Mouse (Mus musculus): Measurements from ENCODE around the gene Cdc16. TPM values are rescaled to one million over a fixed set of nuclear protein-coding genes. Genes with fewer than 3 reads are reported as not detected.
"Not testable (repeated sequence)": the region's sequence is repeated elsewhere in the genome, so short reads cannot be mapped to it uniquely, and the experiment has no call there.

The Cdc16 gene
- 212 and 224 TPM in 2 replicates for polyA plus RNA-seq (2016; fragmentation: Nextera tagmentation; extraction: Ambion mirVana)

- Histone ChIP-seq H3K27me3 (no peaks in the 10 kb centered on the region), H3K9ac (replicated peaks) (peak within 1 kb of the TSS; percentile 95), H3K4me1 (peaks cover 18% of the 10 kb centered on the region), H3K4me2 (replicated peaks) (peak within 1 kb of the TSS; percentile 89), H3K4me3 (peak within 1 kb of the TSS; percentile 99), H3K36me3 (peaks cover 19% of the 10 kb centered on the region), H3K27ac (replicated peaks) (peak within 1 kb of the TSS; percentile 73), H3K9me3 (no peaks in the 10 kb centered on the region)
- WGBS, result 9% methylated on average over 40 of the region's 40 CpGs
- peak; percentile 95 for ATAC-seq (ENCODE audit: low FRiP score, low read depth)
Measured at GRCm38 (mm10) chr8:13756982-13757804, at the start of gene Cdc16. Gene Cdc16 (plus strand): TSS chr8:13757676.

GRCm38 (mm10) chr8:13708514-13708913 is 49.0 kb upstream of the Cdc16 start:
- H3K27ac ChIP-seq (replicated peaks), result no peak overlapping the region
- H3K27me3 ChIP-seq, result no peaks in the 10 kb centered on the region
- peaks cover 11% of the 10 kb centered on the region for H3K4me1 ChIP-seq
- no peak for ATAC-seq (ENCODE audit: low FRiP score, low read depth)
- WGBS, result 93% methylated on average over 5 of the region's 5 CpGs
- H3K36me3 ChIP-seq, result no peaks in the 10 kb centered on the region
- no peak overlapping the region for H3K4me3 ChIP-seq
- H3K9me3 ChIP-seq, result no peaks in the 10 kb centered on the region
- H3K9ac ChIP-seq (replicated peaks), result no peak overlapping the region
- no peak overlapping the region for H3K4me2 ChIP-seq (replicated peaks)

- Histone ChIP-seq H3K27me3 (no peaks in the 10 kb centered on the region), H3K27ac (replicated peaks) (no peak overlapping the region), H3K9me3 (no peaks in the 10 kb centered on the region), H3K9ac (replicated peaks) (no peak overlapping the region), H3K4me2 (replicated peaks) (no peak overlapping the region), H3K4me3 (no peak overlapping the region), H3K4me1 (no peaks in the 10 kb centered on the region), H3K36me3 (no peaks in the 10 kb centered on the region)
- WGBS, result 95% methylated on average over 8 of the region's 8 CpGs
- ATAC-seq (ENCODE audit: low FRiP score, low read depth), result no peak
Measured at GRCm38 (mm10) chr8:13718980-13719379, 38.5 kb upstream of the Cdc16 start.

GRCm38 (mm10) chr8:13725722-13726121 is 31.8 kb upstream of the Cdc16 start:
- Histone ChIP-seq H3K27ac (replicated peaks) (no peak overlapping the region), H3K9me3 (no peaks in the 10 kb centered on the region), H3K4me1 (no peaks in the 10 kb centered on the region), H3K9ac (replicated peaks) (no peak overlapping the region), H3K4me2 (replicated peaks) (no peak overlapping the region), H3K4me3 (no peak overlapping the region), H3K27me3 (no peaks in the 10 kb centered on the region), H3K36me3 (no peaks in the 10 kb centered on the region)
- ATAC-seq (ENCODE audit: low FRiP score, low read depth), result no peak

DNA sequence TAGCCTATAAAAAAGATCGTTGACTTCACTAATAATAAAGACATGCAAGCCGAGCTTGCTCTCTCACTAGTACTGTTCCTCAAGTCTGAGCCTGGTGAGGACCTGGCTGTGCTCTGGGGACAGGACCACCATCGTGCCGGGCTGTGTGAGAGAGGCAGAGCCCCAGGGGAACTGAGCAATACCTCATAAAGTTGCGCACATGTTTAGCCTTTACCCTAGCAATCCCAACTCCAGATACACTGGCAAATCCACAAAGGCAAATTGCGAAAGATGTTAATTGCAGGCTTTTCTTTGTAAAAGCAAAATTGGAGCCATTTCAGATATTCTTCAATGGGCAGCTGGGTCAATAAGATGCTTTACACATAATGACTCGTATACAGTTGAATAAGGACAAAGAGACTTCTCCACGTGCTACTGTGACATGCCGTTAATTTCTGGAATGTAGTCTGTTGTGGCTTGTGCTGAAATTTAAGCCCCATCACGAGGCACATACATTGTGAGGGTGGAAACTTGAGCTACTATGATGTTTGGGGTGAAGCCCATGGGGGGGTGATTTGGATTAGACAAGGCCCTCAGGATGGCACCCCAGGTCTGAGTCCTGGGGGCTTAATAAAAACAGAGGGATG is 29.9 kb upstream of the Cdc16 start:
- WGBS, result 72% methylated on average over 10 of the region's 10 CpGs
- H3K36me3 ChIP-seq, result no peaks in the 10 kb centered on the region
- H3K4me2 ChIP-seq (replicated peaks), result no peak overlapping the region
- H3K9ac ChIP-seq (replicated peaks), result no peak overlapping the region
- no peak overlapping the region for H3K4me3 ChIP-seq
- no peaks in the 10 kb centered on the region for H3K4me1 ChIP-seq
- H3K27ac ChIP-seq (replicated peaks), result no peak overlapping the region
- no peaks in the 10 kb centered on the region for H3K9me3 ChIP-seq
- no peak for ATAC-seq (ENCODE audit: low FRiP score, low read depth)
- H3K27me3 ChIP-seq, result no peaks in the 10 kb centered on the region

- Histone ChIP-seq H3K36me3 (no peaks in the 10 kb centered on the region), H3K27me3 (no peaks in the 10 kb centered on the region), H3K27ac (replicated peaks) (no peak overlapping the region), H3K4me2 (replicated peaks) (no peak overlapping the region), H3K4me3 (no peak overlapping the region), H3K4me1 (no peaks in the 10 kb centered on the region), H3K9ac (replicated peaks) (no peak overlapping the region), H3K9me3 (no peaks in the 10 kb centered on the region)
- WGBS, result 56% methylated on average over 6 of the region's 6 CpGs
- no peak for ATAC-seq (ENCODE audit: low FRiP score, low read depth)
Measured at GRCm38 (mm10) chr8:13740323-13740770, 17.1 kb upstream of the Cdc16 start.

DNA sequence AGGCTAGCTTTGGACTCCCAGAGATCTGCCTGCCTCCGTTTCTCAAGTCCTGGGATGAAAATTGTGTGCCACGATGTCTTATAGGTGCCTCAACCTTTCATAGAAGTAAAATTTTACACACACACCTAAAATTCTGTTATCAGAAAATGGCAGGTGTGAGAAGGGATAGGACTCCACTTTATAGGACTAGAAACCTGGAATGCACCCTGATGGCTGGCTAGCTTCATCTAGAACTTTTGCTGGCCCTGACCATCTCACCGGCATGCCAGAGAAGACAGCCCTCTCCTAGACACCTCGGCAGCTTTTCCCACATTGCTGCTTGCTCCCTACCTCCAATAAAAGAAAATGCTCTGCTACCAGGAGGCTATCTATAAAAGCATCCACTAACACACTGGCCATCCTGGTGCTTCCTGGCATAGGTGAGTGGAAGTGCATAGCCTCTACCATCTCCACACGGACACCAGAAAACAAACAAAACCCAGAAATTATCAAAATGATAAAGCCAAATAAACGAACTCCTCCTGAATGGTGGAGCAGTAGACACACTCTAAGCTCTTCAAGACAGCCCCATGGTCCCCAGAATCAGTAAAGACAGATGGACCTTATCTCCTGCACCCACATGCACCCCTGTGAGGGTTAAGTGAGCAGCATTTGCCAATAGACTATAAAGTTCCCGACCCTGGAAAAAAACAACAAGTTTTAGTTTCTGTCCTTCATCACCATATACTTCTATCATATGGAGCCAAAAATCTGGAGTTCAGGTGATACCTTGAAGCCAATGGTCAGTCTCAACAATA is 16.5 kb upstream of the Cdc16 start:
- H3K9ac ChIP-seq (replicated peaks), result no peak overlapping the region
- H3K27ac ChIP-seq (replicated peaks), result no peak overlapping the region
- ATAC-seq (ENCODE audit: low FRiP score, low read depth), result no peak
- H3K4me3 ChIP-seq, result no peak overlapping the region
- H3K9me3 ChIP-seq, result no peaks in the 10 kb centered on the region
- no peaks in the 10 kb centered on the region for H3K4me1 ChIP-seq
- no peaks in the 10 kb centered on the region for H3K27me3 ChIP-seq
- H3K36me3 ChIP-seq, result no peaks in the 10 kb centered on the region
- H3K4me2 ChIP-seq (replicated peaks), result no peak overlapping the region
- 88% methylated on average over 7 of the region's 7 CpGs for WGBS

DNA sequence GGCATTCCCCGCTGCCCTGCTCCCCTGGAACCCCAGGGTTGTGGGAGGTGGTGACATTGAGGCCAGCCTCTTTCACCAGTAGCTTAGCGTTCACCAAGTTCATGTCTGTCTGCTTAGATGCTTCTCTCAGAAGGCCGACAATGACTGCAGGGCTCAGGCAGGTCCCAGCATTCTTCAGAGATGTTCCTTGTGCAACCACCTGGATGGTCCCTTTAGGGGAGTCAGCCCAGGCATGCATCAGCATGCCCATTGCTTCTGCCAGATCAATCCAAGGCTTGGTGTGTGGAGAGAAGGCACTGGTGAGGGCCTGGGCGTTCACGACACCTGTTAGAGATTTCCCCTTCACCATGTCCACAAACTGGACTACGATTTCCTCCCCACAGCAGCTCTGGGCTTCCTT is 11.3 kb upstream of the Cdc16 start:
- H3K36me3 ChIP-seq; H3K4me1 ChIP-seq; H3K27ac ChIP-seq (replicated peaks); ATAC-seq (ENCODE audit: low FRiP score, low read depth); H3K4me3 ChIP-seq; H3K9me3 ChIP-seq; H3K9ac ChIP-seq (replicated peaks); H3K4me2 ChIP-seq (replicated peaks); H3K27me3 ChIP-seq: not testable (repeated sequence)
- 91% methylated on average over 5 of the region's 6 CpGs for WGBS

- Histone ChIP-seq H3K9me3 (no peaks in the 10 kb centered on the region), H3K9ac (replicated peaks) (no peak overlapping the region), H3K27me3 (no peaks in the 10 kb centered on the region), H3K4me3 (no peak overlapping the region), H3K4me1 (no peaks in the 10 kb centered on the region), H3K36me3 (no peaks in the 10 kb centered on the region), H3K4me2 (replicated peaks) (no peak overlapping the region), H3K27ac (replicated peaks) (no peak overlapping the region)
- no peak for ATAC-seq (ENCODE audit: low FRiP score, low read depth)
- 50% methylated on average over 3 of the region's 3 CpGs for WGBS
Measured at GRCm38 (mm10) chr8:13747626-13748025, 9.8 kb upstream of the Cdc16 start.

DNA sequence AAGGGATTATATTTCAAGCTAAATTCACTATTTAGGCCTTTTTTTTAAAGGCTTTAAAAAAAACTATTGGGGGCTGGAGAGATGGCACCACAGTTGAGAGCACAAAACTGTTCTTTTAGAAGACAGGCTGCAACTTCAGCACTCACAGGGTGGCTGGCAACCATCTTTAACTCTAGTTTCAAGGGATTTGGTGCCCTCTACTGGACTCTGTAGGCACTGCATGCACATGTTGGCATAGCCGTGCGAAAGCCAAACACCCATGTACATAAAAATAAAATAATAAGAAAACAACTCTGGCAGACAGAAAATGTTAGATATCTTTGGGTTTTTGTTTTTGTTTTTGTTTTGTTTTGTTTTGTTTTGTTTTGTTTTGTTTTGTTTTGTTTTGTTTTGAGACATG is 3.8 kb upstream of the Cdc16 start:
- Histone ChIP-seq H3K4me2 (replicated peaks) (no peak overlapping the region), H3K36me3 (no peaks in the 10 kb centered on the region), H3K9me3 (no peaks in the 10 kb centered on the region), H3K27ac (replicated peaks) (no peak overlapping the region), H3K4me3 (no peak overlapping the region), H3K9ac (replicated peaks) (no peak overlapping the region), H3K4me1 (peaks cover 9% of the 10 kb centered on the region), H3K27me3 (no peaks in the 10 kb centered on the region)
- ATAC-seq (ENCODE audit: low FRiP score, low read depth), result no peak
- 18% methylated on average over 2 of the region's 2 CpGs for WGBS

- Histone ChIP-seq H3K9me3 (no peaks in the 10 kb centered on the region), H3K4me3 (no peak overlapping the region), H3K9ac (replicated peaks) (no peak overlapping the region), H3K27me3 (no peaks in the 10 kb centered on the region), H3K4me1 (peaks cover 18% of the 10 kb centered on the region), H3K27ac (replicated peaks) (no peak overlapping the region), H3K36me3 (peaks cover 14% of the 10 kb centered on the region), H3K4me2 (replicated peaks) (no peak overlapping the region)
- WGBS, result 73% methylated on average over 7 of the region's 7 CpGs
- ATAC-seq (ENCODE audit: low FRiP score, low read depth), result no peak
Measured at GRCm38 (mm10) chr8:13756480-13756879, 996 bp upstream of the Cdc16 start.

Data from midbrain, embryonic 12.5 days (tissue).